Mouse (Mus musculus): ENCODE results near the gene Amotl1. TPM values are rescaled to one million over a fixed set of nuclear protein-coding genes. Genes with fewer than 3 reads are reported as not detected.
"Not testable (repeated sequence)": the region's sequence is repeated elsewhere in the genome, so short reads cannot be mapped to it uniquely, and the experiment has no call there.

Amotl1 gene
- polyA plus RNA-seq, 1 experiment from 2014 or later, result 17.8 TPM

DNA sequence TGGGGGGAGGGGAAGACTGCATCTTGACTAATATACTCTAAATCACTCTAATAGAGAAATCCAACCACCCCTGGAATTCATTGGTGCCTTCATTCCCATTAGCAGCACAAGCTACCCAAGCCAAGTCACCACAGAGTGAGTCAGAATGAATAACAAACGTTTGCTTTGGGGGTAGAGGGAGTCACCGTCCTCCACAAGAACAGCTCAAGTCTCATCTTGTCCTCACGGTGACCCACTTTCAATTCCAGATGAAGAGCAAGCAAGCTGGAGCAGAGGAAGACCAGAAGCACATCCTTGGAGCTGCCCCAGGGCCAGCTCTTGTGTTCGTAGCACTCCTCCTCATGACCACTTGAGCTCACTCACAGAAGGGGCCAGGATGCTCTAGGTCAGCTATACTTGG is 56.2 kb downstream of the Amotl1 start:
- Histone ChIP-seq H3K4me1 (ENCODE audit: control insufficient read depth, insufficient read depth, low read length) (peaks cover 27% of the 10 kb centered on the region), H3K27me3 (ENCODE audit: control insufficient read depth, insufficient read depth, low read length) (no peaks in the 10 kb centered on the region), H3K36me3 (ENCODE audit: control insufficient read depth, insufficient read depth) (peaks cover 24% of the 10 kb centered on the region), H3K9me3 (replicated peaks; ENCODE audit: control insufficient read depth, low read length) (no peaks in the 10 kb centered on the region), H3K9ac (ENCODE audit: low read length) (no peak overlapping the region), H3K4me2 (ENCODE audit: low read depth, low read length) (no peak overlapping the region), H3K27ac (ENCODE audit: low read length) (no peak overlapping the region), H3K4me3 (ENCODE audit: low read length) (no peak overlapping the region)
- 60% methylated on average over 4 of the region's 4 CpGs for WGBS
- ATAC-seq (replicated peaks; ENCODE audit: extremely low read depth, insufficient read depth, low FRiP score), result no peak

DNA sequence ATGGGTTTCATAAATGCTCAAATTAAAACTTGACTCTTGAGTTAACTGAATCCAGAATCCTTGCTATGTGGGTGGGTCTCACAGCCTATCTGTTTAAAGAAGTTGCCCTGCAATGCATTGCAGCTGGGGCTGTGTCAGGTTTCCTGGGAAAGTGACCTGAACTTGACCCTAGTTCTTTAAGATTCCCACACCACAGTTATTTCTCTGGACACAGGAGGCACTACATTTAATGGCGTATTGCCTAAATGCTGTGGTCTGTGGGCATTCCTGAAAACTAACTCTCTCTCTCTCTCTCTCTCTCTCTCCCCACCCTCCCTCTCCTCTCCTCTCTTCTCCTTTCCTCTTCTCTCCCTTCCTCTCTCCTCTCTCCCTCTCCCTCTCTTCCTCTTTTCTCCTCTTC is 59.2 kb downstream of the Amotl1 start:
- H3K4me1 ChIP-seq (ENCODE audit: control insufficient read depth, insufficient read depth, low read length), result peaks cover 20% of the 10 kb centered on the region

DNA sequence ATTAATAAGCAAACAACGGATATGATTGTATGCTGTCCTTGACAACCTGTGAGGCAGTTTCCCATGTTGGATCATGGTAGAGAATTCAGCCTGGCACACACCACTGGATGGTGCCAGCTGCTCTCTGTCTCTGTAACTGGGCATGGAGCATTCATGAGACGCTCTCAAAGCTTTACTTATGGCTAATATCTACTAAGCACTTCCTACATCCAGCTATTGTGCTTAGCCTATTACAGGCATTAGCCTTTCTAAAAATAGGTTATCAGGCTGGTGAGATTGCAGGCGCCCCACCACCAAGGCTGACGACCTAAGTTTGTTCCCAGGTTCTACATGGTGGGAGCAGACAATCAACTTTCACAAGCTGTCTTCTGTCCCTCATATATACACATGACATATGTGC is 65.9 kb downstream of the Amotl1 start:
- H3K4me3 ChIP-seq (ENCODE audit: low read length), result no peak overlapping the region
- peak overlapping the region; percentile 75 for H3K27ac ChIP-seq (ENCODE audit: low read length)
- WGBS, result 42% methylated on average over 4 of the region's 4 CpGs
- no peaks in the 10 kb centered on the region for H3K9me3 ChIP-seq (replicated peaks; ENCODE audit: control insufficient read depth, low read length)
- H3K36me3 ChIP-seq (ENCODE audit: control insufficient read depth, insufficient read depth), result peaks cover 9% of the 10 kb centered on the region; the same call in 1 of the 2 replicates
- H3K4me2 ChIP-seq (ENCODE audit: low read depth, low read length), result peak overlapping the region; percentile 33; the same call in 1 of the 2 replicates
- peak; percentile 72 for ATAC-seq (replicated peaks; ENCODE audit: extremely low read depth, insufficient read depth, low FRiP score)
- H3K9ac ChIP-seq (ENCODE audit: low read length), result 0 out of 2 replicates have a peak overlapping the region, but pooled peaks have one; percentile 17
- H3K27me3 ChIP-seq (ENCODE audit: control insufficient read depth, insufficient read depth, low read length), result no peaks in the 10 kb centered on the region
- H3K4me1 ChIP-seq (ENCODE audit: control insufficient read depth, insufficient read depth, low read length), result peaks cover 37% of the 10 kb centered on the region

More for the DNA sequence above, 59.2 kb downstream of the Amotl1 start:
- ATAC-seq (replicated peaks; ENCODE audit: extremely low read depth, insufficient read depth, low FRiP score), result no peak
- Histone ChIP-seq H3K4me3 (ENCODE audit: low read length) (no peak overlapping the region), H3K9ac (ENCODE audit: low read length) (no peak overlapping the region), H3K9me3 (replicated peaks; ENCODE audit: control insufficient read depth, low read length) (no peaks in the 10 kb centered on the region), H3K36me3 (ENCODE audit: control insufficient read depth, insufficient read depth) (peaks cover 6% of the 10 kb centered on the region; the same call in 1 of the 2 replicates), H3K27ac (ENCODE audit: low read length) (no peak overlapping the region), H3K4me2 (ENCODE audit: low read depth, low read length) (no peak overlapping the region), H3K27me3 (ENCODE audit: control insufficient read depth, insufficient read depth, low read length) (no peaks in the 10 kb centered on the region)
- WGBS, result 31% methylated on average over 1 of the region's 1 CpGs

DNA sequence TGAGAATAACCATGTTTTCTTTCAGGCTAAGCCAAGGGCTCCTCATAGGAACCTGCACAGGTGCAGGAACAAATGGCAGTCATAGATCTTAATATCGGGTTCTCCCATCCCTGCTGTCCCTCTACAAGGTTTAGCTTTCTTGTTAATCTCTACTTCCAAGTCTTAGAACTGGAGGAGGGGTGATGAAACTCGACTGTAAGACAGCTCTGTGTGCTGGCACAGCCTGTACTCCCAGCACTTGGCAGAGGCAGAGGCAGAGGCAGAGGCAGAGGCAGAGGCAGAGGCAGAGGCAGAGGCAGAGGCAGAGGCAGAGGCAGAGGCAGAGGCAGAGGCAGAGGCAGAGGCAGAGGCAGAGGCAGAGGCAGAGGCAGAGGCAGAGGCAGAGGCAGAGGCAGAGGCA is 68.5 kb downstream of the Amotl1 start:
- H3K4me2 ChIP-seq (ENCODE audit: low read depth, low read length); ATAC-seq (replicated peaks; ENCODE audit: extremely low read depth, insufficient read depth, low FRiP score); H3K4me3 ChIP-seq (ENCODE audit: low read length); H3K27ac ChIP-seq (ENCODE audit: low read length); H3K9me3 ChIP-seq (replicated peaks; ENCODE audit: control insufficient read depth, low read length); H3K27me3 ChIP-seq (ENCODE audit: control insufficient read depth, insufficient read depth, low read length); H3K9ac ChIP-seq (ENCODE audit: low read length): not testable (repeated sequence)
- Histone ChIP-seq H3K36me3 (ENCODE audit: control insufficient read depth, insufficient read depth) (peaks cover 22% of the 10 kb centered on the region), H3K4me1 (ENCODE audit: control insufficient read depth, insufficient read depth, low read length) (peaks cover 37% of the 10 kb centered on the region)
- 63% methylated on average over 2 of the region's 2 CpGs for WGBS

DNA sequence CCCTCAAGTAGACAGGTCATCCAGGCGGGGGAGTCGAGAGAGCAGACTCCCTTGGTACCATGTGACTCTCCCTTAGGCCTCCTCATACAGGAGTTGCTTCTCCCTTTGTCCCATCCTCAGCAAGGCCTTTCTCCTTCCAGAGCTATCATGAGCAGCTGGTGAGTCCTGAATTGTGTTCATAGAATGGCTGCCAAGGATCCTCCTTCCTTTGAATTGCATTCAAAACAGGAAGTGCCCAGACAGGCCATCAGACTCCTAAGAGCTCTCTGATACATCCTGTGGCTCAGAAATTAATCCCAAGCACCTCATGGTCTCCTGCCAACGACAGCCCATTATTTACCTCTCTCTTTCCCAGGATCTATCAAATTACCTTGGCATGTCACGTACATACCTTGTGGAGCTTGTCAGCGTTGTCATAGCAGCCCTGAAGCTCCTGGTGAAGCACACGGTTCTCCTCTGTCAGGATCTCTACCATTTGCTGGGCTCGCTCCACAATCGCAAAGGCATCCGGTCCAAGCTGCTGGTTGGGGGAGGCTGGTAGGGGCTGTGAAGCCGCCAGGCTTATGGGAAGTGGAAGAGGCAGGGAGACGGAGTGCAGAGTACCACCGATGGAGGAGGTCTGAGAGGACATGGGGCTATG is 70.0 kb downstream of the Amotl1 start:
- H3K27me3 ChIP-seq (ENCODE audit: control insufficient read depth, insufficient read depth, low read length), result no peaks in the 10 kb centered on the region
- WGBS, result 56% methylated on average over 12 of the region's 12 CpGs
- H3K4me1 ChIP-seq (ENCODE audit: control insufficient read depth, insufficient read depth, low read length), result peaks cover 34% of the 10 kb centered on the region
- H3K36me3 ChIP-seq (ENCODE audit: control insufficient read depth, insufficient read depth), result peaks cover 31% of the 10 kb centered on the region
- peak overlapping the region; percentile 58 for H3K27ac ChIP-seq (ENCODE audit: low read length)
- no peak overlapping the region for H3K9ac ChIP-seq (ENCODE audit: low read length)
- no peak overlapping the region for H3K4me2 ChIP-seq (ENCODE audit: low read depth, low read length)
- ATAC-seq (replicated peaks; ENCODE audit: extremely low read depth, insufficient read depth, low FRiP score), result 0 out of 2 replicates have a peak, but pooled peaks have one; percentile 28
- no peaks in the 10 kb centered on the region for H3K9me3 ChIP-seq (replicated peaks; ENCODE audit: control insufficient read depth, low read length)
- H3K4me3 ChIP-seq (ENCODE audit: low read length), result no peak overlapping the region

DNA sequence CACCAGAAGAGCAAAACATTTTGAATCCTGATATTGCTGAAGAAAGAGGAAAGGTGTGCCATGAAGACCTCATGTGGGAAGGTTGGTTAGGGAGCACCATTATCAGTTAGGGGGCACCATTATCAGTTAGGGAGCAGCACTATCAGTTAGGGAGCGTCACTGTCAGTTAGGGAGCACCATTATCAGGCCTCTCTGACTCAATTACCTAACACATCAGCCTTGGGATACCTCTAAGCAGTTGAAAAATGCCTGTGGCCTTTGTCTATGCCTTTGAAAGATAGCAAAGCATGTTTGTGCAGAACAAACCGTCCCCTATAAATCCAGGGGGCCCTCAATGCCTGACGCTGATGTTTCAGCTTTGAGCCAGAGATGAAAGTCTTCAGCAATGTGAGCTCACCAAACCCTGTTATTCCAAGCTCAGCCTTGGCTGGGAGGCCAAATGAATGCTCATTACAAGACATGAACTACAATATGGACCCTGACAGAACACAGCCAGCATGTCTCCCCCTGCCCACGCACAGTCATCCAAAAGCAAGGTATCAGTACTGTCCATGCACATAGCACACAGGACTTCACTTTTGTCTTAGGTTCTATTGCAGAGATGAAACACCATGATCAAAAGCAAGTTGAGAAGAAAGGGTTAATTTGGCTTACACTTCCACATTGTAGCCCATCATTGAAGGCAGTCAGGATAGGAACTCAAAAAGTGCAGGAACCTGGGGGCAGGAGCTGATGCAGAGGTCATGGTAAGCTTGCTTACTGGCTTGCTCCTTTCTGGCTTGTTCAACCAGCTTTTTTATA is 75.5 kb downstream of the Amotl1 start:
- Histone ChIP-seq H3K9ac (ENCODE audit: low read length) (no peak overlapping the region), H3K4me2 (ENCODE audit: low read depth, low read length) (no peak overlapping the region), H3K27ac (ENCODE audit: low read length) (no peak overlapping the region), H3K4me1 (ENCODE audit: control insufficient read depth, insufficient read depth, low read length) (no peaks in the 10 kb centered on the region), H3K36me3 (ENCODE audit: control insufficient read depth, insufficient read depth) (peaks cover 41% of the 10 kb centered on the region), H3K9me3 (replicated peaks; ENCODE audit: control insufficient read depth, low read length) (no peaks in the 10 kb centered on the region), H3K27me3 (ENCODE audit: control insufficient read depth, insufficient read depth, low read length) (no peaks in the 10 kb centered on the region), H3K4me3 (ENCODE audit: low read length) (no peak overlapping the region)
- 77% methylated on average over 4 of the region's 4 CpGs for WGBS
- ATAC-seq (replicated peaks; ENCODE audit: extremely low read depth, insufficient read depth, low FRiP score), result no peak

DNA sequence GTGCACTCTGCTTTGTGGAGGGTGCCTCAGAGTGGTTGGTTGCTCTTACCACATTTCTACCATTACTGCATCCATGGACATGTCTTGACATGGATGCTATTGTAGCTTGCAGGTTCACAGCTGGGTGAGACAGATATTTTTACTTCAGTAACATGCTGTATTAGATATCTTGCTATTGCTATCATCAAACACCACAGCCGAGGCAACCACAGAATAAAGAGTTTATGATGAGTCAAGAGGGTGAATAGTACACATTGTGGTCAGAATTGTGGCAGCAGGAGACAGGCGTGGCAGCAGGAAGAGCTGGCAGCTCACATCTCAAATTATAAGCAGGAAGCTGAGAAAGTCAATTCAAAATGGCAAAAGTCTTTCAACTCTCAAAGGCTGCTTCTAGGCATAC is 76.4 kb downstream of the Amotl1 start:
- ATAC-seq (replicated peaks; ENCODE audit: extremely low read depth, insufficient read depth, low FRiP score), result no peak

DNA sequence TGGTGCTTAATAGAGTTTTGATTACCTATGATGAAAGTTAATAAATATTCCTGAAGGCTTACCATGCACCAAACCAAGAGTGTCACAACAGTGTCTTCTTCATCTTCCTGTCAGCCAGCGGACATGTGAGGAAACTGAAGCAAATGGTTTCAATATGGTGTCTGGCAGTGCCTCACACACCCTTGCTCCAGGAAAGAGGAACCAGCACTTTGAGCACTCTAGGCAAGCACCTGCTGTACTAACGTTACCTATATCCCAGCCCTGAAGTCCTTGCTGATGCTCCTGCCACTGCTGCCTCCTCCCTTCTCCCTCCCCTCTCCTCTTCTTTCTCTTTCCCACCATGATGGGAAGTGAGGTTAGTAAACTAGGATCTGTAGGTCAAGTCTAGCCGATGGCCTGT is 80.4 kb downstream of the Amotl1 start:
- H3K4me3 ChIP-seq (ENCODE audit: low read length), result no peak overlapping the region
- no peak overlapping the region for H3K4me2 ChIP-seq (ENCODE audit: low read depth, low read length)
- no peaks in the 10 kb centered on the region for H3K27me3 ChIP-seq (ENCODE audit: control insufficient read depth, insufficient read depth, low read length)
- WGBS, result 81% methylated on average over 3 of the region's 3 CpGs
- no peaks in the 10 kb centered on the region for H3K9me3 ChIP-seq (replicated peaks; ENCODE audit: control insufficient read depth, low read length)
- no peak for ATAC-seq (replicated peaks; ENCODE audit: extremely low read depth, insufficient read depth, low FRiP score)
- peaks cover 40% of the 10 kb centered on the region for H3K36me3 ChIP-seq (ENCODE audit: control insufficient read depth, insufficient read depth)
- no peak overlapping the region for H3K9ac ChIP-seq (ENCODE audit: low read length)
- H3K27ac ChIP-seq (ENCODE audit: low read length), result no peak overlapping the region
- H3K4me1 ChIP-seq (ENCODE audit: control insufficient read depth, insufficient read depth, low read length), result no peaks in the 10 kb centered on the region

More for the DNA sequence above, 76.4 kb downstream of the Amotl1 start:
- Histone ChIP-seq H3K4me1 (ENCODE audit: control insufficient read depth, insufficient read depth, low read length) (no peaks in the 10 kb centered on the region), H3K27me3 (ENCODE audit: control insufficient read depth, insufficient read depth, low read length) (no peaks in the 10 kb centered on the region), H3K4me3 (ENCODE audit: low read length) (no peak overlapping the region), H3K27ac (ENCODE audit: low read length) (no peak overlapping the region), H3K9me3 (replicated peaks; ENCODE audit: control insufficient read depth, low read length) (no peaks in the 10 kb centered on the region), H3K36me3 (ENCODE audit: control insufficient read depth, insufficient read depth) (peaks cover 36% of the 10 kb centered on the region), H3K4me2 (ENCODE audit: low read depth, low read length) (no peak overlapping the region), H3K9ac (ENCODE audit: low read length) (no peak overlapping the region)
- WGBS, result 55% methylated on average over 2 of the region's 2 CpGs

DNA sequence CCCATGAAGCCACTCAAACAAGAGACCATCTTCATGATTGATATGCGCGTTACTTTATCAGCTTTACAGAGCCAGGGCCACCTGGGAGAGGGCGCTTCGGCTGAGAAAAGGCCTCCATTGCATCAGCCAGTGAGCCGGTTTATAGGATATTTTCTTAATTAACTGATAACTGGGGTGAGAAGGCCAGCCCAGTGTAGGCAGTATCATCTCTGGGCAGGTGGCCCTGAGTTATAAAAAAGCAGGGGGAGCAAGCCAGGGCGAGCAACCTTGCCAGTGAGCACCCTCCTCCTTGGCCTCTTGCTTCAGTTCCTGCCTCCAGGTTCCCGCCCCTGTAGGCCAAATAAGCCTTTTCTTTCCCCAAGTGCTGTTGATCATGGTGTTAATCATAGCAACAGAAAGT is 81.5 kb downstream of the Amotl1 start:
- 85% methylated on average over 7 of the region's 7 CpGs for WGBS

More for the DNA sequence above, 81.5 kb downstream of the Amotl1 start:
- H3K27me3 ChIP-seq (ENCODE audit: control insufficient read depth, insufficient read depth, low read length), result no peaks in the 10 kb centered on the region
- no peak for ATAC-seq (replicated peaks; ENCODE audit: extremely low read depth, insufficient read depth, low FRiP score)
- no peaks in the 10 kb centered on the region for H3K9me3 ChIP-seq (replicated peaks; ENCODE audit: control insufficient read depth, low read length)
- H3K4me1 ChIP-seq (ENCODE audit: control insufficient read depth, insufficient read depth, low read length), result no peaks in the 10 kb centered on the region
- H3K36me3 ChIP-seq (ENCODE audit: control insufficient read depth, insufficient read depth), result peaks cover 41% of the 10 kb centered on the region
- H3K9ac ChIP-seq (ENCODE audit: low read length), result no peak overlapping the region
- no peak overlapping the region for H3K4me3 ChIP-seq (ENCODE audit: low read length)
- no peak overlapping the region for H3K27ac ChIP-seq (ENCODE audit: low read length)
- H3K4me2 ChIP-seq (ENCODE audit: low read depth, low read length), result no peak overlapping the region

Data from heart, embryonic 16.5 days (tissue).